Mouse (Mus musculus): ENCODE data around the gene Tas2r115. TPM values are rescaled to one million over a fixed set of nuclear protein-coding genes. Genes with fewer than 3 reads are reported as not detected.

Gene Tas2r115
- not detected in 2 replicates for polyA plus RNA-seq (2012; rRNA removed)

DNA sequence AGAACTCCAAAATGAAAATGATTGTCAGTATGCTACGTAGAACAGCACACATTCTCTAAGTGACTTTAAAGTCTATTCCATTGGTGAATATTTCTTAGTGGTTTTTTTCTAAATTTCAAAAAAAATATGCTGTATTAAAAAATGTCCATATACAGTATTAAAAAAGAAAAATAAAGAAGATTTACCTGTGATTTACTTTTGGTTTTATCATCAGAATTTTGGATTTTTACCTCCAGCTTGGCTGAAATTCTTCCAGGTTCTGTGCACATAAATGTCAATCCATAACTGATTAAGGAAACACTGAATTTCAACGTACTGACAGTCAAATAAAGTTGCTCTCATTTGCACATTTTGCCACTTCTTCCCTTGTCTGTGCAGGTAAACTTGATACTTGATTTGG is at the start of gene Tas2r115:
Gene Tas2r115 (minus strand): TSS at position 101 of the 400 bp plus-strand sequence.

DNA sequence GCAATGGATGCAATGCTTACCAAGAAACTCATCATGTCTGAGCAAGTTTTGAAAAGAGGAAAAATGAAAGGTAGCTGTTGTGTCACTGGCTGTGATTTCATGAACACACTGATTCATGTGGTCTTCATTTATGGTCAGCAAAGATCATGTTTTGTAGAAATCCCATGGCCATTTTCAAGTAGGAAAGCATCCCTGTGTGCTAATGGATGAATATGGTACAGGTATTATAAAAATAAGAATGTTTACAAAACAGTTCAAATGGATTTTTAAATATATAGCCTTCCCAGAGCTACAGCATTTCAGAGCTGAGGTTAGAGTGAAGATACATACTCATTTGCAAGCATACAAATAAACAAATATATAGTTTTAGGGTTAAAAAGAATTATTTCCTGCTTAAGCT is 40.2 kb upstream of the Tas2r115 start, which contains the start of gene Tas2r136:
Gene Tas2r136 (minus strand): TSS at position 101 of the 400 bp plus-strand sequence.

GRCm38 (mm10) chr6:132761831-132762230 is 24.0 kb upstream of the Tas2r115 start, which contains the start of gene Tas2r102:
Tas2r102 (plus strand) TSS chr6:132762131.

DNA sequence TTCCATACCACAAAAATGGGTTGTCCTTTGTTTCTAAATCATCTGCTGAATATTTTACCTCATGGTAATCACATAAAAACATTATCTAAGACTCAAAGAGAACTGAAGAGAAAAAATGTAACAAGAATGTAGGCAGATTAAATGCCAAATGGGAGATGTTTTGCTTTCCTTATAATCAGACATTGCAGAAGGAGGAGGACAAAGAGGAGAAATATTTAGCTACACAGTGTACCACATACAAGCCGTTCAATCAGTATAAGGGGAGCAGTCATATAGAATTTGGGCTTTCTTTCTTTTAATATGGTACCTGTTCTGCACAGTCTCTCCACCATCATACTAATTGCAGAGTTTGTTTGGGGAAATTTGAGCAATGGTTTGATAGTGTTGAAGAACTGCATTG is 16.6 kb upstream of the Tas2r115 start, which contains the start of gene Tas2r124:
Gene Tas2r124 (plus strand): TSS at position 301 of the 400 bp plus-strand sequence.

DNA sequence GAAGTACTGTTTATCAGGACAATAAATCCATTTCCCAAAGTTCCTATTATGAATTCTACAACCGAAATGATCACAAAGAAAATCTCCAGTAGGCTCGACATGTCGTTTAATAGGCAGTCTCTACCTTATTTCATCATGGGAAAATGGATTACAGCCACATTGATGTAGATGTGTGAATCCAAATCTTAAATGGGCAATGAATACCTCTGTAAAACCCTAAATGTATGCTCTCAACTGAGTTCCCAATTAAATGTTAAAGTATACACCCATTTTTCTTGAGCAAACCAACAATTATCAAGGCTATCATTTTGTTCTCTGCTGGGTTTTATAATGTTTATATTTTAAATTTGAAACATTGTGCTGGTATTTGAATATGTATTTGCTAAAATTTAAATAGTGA is 26.0 kb downstream of the Tas2r115 start, which contains the start of gene Tas2r122:
Gene Tas2r122 (minus strand): TSS at position 101 of the 400 bp plus-strand sequence.

DNA sequence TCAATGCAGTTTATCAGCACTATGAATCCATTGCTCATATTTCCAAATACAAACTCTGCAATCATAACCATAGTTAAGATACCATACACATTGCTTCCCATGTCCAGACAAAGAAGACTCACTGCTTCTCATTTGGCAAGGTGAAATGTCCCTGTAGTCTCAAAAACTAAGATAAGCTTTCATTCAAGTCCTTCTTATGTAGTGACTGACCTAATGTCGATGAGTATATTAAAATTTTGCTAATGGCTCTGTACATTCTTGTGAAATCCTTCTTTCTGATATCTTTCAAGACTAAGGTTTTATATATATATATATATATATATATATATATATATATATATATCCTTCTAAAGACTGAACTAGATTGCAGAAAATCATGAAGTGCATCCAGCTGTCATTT is 36.9 kb downstream of the Tas2r115 start, which contains the start of gene Tas2r121:
Gene Tas2r121 (minus strand): TSS at position 101 of the 400 bp plus-strand sequence.

Other genes starting within 250 kb of the Tas2r115 start
- not detected in 2 replicates for gene Prh1, start 168.2 kb downstream of the Tas2r115 start, polyA plus RNA-seq (2012; rRNA removed)
- not detected in 2 replicates for gene Prp2, start 142.1 kb downstream of the Tas2r115 start, polyA plus RNA-seq (2012; rRNA removed)
- not detected in 2 replicates for gene A630073D07Rik, start 86.5 kb downstream of the Tas2r115 start, polyA plus RNA-seq (2012; rRNA removed)
- not detected in 2 replicates for gene Tas2r120, start 81.1 kb downstream of the Tas2r115 start, polyA plus RNA-seq (2012; rRNA removed)
- gene Tas2r121, start 37.0 kb downstream of the Tas2r115 start, polyA plus RNA-seq (2012; rRNA removed), result not detected in 2 replicates
- not detected in 2 replicates for gene Tas2r122, start 26.1 kb downstream of the Tas2r115 start, polyA plus RNA-seq (2012; rRNA removed)
- gene Tas2r124, start 16.7 kb upstream of the Tas2r115 start, polyA plus RNA-seq (2012; rRNA removed), result not detected in 2 replicates
- gene Tas2r102, start 24.1 kb upstream of the Tas2r115 start, polyA plus RNA-seq (2012; rRNA removed), result not detected in 2 replicates
- gene Tas2r136, start 40.1 kb upstream of the Tas2r115 start, polyA plus RNA-seq (2012; rRNA removed), result not detected in 2 replicates
- not detected in 2 replicates for gene Tas2r117, start 64.8 kb upstream of the Tas2r115 start, polyA plus RNA-seq (2012; rRNA removed)
- gene Tas2r123, start 109.1 kb upstream of the Tas2r115 start, polyA plus RNA-seq (2012; rRNA removed), result not detected in 2 replicates
- not detected in 2 replicates for gene Tas2r116, start 117.4 kb upstream of the Tas2r115 start, polyA plus RNA-seq (2012; rRNA removed)
- gene Tas2r110, start 130.0 kb upstream of the Tas2r115 start, polyA plus RNA-seq (2012; rRNA removed), result not detected in 2 replicates
- gene Tas2r113, start 155.0 kb upstream of the Tas2r115 start, polyA plus RNA-seq (2012; rRNA removed), result not detected in 2 replicates
- gene Tas2r125, start 171.6 kb upstream of the Tas2r115 start, polyA plus RNA-seq (2012; rRNA removed), result not detected in 2 replicates
- not detected in 2 replicates for gene Tas2r129, start 213.1 kb upstream of the Tas2r115 start, polyA plus RNA-seq (2012; rRNA removed)
- not detected in 2 replicates for gene Tas2r131, start 219.9 kb upstream of the Tas2r115 start, polyA plus RNA-seq (2012; rRNA removed)
- gene Tas2r109, start 242.9 kb upstream of the Tas2r115 start, polyA plus RNA-seq (2012; rRNA removed), result not detected in 2 replicates

All from liver, embryonic 18 days (tissue).